Mouse (Mus musculus) spleen, adult 10 weeks (tissue): ENCODE data around the gene Ifrd2. TPM values are rescaled to one million over a fixed set of nuclear protein-coding genes. Genes with fewer than 3 reads are reported as not detected.

Experiments used
- polyA plus RNA-seq: library from polyadenylated mRNA; stranded (reverse); fragments of 350-450 nt; fragmentation: Illumina TruSeq; extraction: RNeasy Lipid Tissue Mini Kit (QIAGEN cat#74804); gene quantifications from one replicate; pipeline ENCODE4 v1.2.3, GENCODE M21; 2015; ENCODE audit warnings: low replicate concordance; ENCODE audit not compliant: insufficient read depth

The Ifrd2 gene
- 38.0 TPM for polyA plus RNA-seq

DNA sequence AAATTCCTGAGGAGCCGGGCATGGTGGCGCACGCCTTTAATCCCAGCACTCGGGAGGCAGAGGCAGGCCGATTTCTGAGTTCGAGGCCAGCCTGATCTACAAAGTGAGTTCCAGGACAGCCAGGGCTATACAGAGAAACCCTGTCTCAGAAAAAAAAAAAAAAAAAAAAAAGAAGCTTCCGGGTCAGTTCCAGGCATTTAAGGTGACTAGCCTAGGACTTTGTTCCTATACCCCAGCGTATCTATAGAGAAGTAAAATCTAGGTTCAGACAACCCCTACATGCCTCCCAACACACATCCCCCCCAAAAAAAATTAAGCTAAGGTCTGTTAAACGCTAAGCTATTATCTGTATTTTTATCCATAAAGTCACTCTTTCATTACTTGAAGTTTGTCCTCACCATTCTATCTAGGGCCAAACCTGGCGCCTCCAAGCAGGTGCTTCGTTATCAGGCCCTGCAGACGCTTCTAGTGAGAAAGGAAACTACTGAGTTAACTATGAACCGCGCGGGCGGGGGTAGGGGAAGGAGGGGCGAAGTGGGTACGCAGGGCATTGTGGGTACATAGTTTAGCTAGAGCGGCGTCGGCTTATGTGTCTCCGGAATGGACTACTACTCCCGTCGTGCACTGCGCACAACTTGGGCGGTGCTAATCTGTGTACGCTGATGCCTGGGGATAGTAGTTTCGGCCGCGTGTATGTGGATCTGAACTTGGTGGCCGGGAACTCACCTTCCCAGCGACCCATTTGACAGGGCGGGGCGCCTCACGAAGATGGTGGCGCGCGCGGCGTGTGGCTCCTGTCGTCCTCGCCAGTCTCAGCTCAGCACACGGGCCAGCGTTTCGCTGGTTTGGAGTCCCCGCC, at the start of gene Ifrd2:
TSS of gene Ifrd2 (plus strand) at position 669 of the 859 bp plus-strand sequence.

DNA sequence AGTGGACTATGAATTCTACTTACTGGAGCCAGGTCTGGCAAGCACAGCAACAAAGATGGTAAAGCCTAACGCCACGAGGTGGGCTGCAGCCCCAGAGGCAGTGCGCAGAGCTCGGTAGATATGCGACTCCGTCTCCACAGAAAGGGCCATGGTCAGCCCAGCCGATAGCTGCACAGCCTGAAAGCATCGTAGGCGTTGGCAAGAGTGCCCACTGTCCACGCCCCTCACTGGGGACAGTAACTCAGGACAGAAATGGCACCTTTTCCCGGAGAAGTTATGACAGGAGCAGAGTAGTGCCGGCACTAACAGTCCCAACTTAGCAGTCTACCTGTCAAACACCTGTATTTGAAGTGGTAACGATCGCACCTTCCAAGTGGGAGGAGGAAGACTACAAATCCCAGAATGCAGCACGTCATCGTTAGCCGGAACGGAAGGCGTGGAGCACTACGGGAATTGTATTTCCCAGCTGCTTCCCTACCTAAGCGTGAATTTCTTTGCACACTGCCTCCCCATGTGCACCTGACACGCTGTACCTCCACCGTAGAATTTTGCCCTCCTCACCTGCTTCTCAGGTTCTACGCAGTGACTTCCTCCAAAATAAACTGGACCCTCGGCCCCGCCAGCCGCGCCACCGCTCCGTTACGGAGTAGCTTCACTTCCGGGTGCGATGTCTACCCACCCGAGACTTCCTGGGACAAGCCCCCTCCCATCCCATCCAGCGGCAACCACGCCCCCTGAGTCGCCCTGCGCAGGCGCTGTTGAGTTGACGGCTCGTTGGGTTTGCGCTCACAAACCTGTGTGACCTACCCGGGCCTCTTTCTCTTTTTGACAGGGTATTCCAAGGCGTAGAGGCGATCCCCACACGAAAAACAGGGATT, 45.7 kb upstream of the Ifrd2 start, which contains the start of the genes Cyb561d2 and Nprl2:
TSS of gene Cyb561d2 (minus strand) at position 720 of the 878 bp plus-strand sequence.
TSS of gene Nprl2 (plus strand) at position 753 of the 878 bp plus-strand sequence.

DNA sequence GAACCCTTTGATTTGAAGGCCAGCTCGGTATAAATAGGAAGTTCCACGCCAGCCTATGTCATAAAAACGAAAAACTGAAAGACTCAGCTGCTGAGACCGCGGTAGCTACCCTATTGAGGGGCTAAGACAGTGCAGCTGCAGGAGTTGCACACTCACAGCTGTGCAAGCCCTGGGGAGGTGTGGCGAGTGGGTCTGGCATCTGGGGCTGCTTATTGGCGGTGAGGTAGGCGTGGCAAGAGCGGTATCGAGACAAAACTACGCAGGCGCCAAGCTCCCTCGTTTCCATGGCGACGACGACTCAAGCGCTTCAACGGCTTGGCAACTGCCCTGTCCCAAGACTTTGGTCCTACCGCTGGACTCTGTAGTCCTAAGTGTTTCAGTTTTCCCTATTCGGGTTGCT, 40.4 kb upstream of the Ifrd2 start, which contains the start of gene Zmynd10:
TSS of gene Zmynd10 (plus strand) at position 273 of the 400 bp plus-strand sequence.

DNA sequence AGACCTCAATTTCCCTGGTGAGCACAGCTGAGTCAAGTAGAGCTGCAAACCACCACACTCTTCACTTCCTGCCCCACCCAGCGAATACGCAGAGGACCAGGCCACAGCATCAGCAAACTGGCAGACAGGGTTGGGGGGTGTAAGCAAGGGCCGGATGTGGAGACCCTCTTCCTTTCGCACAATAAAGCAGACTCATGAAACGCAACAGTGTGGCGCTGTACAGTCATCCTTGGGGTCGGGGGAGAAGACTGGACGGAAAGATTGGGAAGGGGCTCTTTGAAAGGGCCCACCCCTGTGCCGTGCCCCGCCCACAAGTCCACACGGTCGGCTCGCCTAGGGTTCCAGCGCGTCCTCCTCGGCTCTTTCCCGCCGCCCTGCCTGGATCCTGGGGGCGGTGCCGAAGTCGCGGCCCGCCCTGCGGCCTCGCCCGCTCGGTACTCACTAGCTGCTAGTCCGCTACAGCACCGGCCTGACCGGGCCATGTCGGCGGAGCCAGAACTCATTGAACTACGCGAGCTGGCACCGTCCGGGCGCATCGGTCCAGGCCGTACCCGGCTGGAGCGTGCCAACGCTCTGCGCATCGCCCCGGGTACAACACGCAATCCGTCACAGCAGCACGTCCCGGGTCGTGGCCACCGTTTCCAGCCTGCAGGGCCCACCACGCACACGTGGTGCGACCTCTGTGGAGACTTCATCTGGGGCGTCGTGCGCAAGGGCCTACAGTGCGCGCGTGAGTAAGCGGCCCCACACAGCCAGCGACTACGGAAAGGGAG, 36.1 kb upstream of the Ifrd2 start, which contains the start of gene Rassf1:
TSS of gene Rassf1 (plus strand) at position 439 of the 773 bp plus-strand sequence.

DNA sequence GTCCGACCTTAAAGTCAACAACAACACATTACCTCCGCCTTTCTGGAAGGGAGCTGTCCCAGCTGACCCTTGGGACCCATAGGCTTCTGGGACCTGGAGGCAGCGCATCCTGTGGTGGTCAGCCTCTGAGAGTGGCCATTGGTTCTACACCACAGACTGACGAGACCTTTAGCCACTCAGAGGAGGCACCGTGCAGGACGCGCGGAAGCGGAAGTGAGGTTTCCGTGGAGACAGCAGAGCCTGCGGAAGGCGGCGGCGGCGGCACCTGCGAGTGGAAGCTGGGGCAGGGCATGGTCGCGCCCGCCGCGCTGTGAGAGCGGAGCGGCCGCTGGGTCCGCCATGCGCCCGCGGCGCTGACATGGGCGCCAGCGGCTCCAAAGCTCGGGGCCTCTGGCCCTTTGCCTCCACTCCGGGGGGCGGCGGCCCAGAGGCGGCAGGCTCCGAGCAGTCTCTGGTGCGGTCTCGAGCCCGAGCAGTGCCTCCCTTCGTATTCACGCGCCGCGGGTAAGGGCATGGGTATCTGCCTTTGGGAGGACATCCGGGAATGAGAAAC, 24.3 kb upstream of the Ifrd2 start, which contains the start of gene Tusc2:
TSS of gene Tusc2 (plus strand) at position 227 of the 553 bp plus-strand sequence.

DNA sequence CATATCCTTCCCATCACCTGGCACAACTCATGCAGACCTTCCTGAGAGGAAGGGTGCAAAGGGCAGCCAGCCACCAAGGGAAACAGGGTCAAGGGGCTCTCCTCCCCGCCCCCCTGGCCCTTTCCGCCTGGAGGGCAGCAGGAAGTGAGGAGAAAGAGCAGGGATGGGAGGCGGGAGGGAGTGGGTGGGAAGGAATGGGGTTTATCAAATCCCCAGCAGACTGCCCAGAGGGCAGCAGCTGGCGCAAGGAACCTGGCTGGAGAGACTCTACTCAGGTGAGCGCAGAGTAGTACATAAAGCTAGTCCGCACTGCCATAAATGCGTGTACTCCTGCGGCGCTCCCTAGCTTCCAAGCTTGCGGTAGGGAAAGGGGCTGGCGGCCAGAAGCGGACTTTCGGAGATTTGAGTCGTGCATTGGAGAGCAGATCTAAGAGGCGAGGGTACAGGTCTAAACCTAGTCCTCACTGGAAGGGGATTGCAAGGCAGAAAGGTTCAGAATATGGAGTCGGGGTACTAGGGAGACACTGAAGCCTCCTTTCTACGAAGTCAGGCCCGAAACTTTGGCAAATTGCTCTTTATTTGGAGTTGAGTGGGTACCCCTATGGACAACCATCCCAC, 19.6 kb upstream of the Ifrd2 start, which contains the start of gene Hyal2:
TSS of gene Hyal2 (plus strand) at position 244 of the 618 bp plus-strand sequence.

DNA sequence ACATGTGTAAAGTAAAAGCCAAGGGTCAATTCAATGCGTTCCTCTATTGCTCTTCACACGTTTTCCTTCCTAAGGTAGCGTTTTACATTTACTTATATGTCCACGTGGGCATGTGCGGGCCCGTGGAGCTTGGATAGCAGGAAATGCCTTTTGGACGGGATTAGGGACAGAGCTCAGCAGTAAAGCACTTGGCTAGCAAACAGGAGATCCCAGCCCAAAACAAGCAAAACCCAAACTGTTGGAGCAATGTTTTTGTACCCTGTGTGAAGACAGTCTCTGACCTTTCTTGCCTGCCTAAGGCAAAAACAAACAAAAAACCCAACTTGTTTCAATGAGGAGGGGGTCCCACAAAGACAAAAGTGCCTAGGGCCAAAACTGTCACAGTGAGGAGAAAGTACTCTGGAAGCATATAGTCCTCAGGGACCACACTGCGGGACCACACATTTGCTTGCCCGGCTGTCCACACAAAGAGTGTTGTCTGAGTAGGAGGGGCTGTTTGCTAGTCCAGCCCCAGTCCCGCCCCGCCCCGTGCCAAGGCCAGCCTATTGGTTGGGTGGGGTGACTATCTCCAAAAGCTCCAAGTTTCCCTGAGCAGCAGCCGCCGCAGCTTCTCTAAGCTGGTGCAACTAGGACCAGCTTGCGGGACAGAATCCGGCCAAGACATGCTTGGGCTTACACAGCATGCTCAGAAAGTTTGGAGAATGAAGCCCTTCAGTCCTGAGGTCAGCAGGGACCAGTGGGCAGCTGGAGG, 10.9 kb upstream of the Ifrd2 start, which contains the start of gene Hyal1:
TSS of gene Hyal1 (plus strand) at position 571 of the 751 bp plus-strand sequence.

DNA sequence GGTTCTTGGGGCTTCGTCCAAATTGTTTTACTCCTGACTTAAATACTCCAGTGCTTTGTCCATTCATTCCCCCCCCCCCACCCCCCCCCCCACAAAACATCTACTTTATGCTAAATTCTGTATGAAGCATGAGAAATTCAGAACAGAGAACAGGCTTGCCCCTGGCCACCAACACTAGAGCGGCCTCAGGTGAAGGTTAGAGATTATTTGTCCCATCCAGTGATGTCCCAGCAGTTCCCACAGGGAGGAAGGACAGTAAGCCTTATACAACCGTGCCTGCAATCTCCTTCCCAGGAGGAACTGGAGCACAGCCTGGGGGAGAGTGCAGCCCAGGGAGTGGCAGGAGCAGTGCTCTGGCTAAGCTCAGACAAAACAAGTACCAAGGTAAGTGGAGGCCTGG, 8.9 kb upstream of the Ifrd2 start, which contains the start of gene Naa80:
TSS of gene Naa80 (plus strand) at position 301 of the 400 bp plus-strand sequence.

DNA sequence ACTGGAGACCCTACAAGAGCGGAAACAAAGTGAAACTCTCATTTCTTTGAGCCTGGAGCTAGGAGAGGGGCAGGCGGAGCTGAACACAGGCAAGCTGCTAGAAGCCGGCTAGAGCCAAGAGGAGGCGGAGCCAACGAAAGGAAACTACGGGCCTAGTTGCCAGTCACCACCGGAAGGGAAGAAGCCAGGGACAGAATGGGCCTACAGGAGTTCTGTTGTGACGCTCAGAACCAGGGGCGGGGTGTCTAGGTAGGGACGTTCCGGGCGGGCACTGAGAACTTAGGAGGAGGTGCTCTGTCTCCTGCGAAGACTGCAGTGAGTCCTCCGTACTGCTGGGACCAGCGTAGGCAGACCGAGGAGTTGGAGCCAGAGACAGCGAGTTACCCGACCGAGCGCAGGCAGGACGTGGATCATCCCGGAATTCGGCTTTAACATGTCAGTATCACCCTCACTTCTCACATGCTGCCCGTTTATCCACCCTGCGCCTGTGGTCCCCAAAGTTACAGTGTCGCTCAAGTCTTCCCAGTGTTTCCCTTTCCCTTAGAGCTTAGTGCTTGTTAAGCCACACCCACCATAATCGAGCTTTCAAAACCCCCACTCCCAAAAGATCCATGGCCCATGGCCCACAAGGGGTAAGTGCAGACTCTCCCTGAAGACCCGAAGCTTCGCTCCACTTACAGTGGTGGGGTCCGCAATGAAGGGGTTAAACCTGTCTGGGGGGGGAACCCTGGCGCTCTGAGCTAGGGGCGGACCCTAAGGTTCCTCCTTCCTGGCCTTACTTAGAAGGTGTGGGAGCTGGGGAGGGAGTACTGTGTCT, 6.7 kb upstream of the Ifrd2 start, which contains the start of gene Hyal3:
TSS of gene Hyal3 (plus strand) at position 318 of the 817 bp plus-strand sequence.

DNA sequence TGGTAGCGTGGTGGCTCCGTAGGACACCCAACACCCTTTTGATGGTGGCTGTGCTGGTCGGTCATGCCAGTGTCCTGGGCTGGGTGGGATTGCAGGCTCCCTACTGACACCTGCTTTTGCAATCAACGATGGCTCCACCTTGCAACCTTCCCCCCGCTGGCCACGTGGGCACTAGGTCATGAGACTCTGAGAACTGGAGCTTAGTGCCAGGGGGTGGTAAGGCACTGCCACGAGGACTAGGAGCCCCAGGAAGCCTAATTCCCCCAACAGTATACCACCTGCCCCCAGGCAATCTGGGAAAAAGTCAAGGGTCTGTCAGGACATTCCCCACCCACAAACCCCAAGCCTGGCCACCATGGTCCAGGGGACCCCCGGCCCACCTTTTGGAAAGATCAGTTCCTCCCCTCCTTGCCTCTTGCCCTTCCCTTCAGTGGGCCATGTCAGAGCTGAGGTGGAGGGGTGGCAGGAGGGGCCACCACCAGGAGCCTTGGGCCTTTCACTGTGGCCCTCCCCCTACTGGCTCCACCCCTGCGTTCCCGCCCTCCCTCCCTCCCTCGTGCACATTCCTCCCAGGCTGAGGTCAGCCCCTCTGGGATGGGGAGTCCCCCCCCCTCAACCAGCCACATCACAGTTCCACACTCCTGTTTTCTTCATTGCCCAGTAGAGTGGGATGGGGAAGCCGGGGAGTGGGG, 21.4 kb downstream of the Ifrd2 start, which contains the start of gene Sema3b:
TSS of gene Sema3b (minus strand) at position 489 of the 692 bp plus-strand sequence.

DNA sequence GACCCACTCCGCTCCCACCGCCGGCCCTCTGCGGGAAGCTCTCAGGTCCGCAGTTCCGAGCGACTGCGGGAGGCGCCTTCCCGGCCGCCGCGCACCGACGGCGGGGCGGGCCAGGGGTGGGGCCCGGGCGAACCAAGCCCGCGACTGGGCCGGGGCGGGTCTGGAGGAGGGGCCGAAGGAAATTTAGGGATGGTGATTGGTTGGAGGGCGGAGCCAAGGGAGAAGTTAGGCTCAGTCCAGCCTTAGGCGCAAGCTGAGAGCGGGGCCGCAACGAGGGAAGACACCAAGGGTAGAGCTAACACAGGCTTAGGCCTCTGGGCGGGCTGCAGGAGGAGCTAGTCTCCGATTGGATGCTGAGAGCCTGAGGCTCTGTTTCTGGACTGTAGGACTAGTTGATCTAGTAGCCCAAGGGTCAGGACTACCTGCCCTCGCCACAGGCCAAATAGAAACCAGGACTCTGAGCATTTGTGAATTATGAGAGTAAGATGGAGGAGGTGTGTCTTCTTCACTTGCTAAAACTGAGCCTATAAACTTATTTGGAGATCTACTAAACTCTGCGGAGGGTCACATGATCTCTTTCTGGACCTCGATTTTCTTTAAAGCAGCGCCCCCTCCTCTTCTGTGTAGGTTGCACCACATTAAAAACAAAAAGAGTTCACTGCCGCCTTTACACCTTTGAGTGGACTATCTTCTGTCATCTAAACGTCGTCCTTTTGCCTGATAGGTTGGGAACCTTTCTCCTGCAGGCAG, 48.0 kb downstream of the Ifrd2 start, which contains the start of gene Gnai2:
TSS of gene Gnai2 (minus strand) at position 89 of the 750 bp plus-strand sequence.

Other genes starting within 250 kb of the Ifrd2 start
- gene Hemk1, start 249.3 kb upstream of the Ifrd2 start, polyA plus RNA-seq = 12.2 TPM
- 0.30 TPM for gene 6430571L13Rik, start 247.0 kb upstream of the Ifrd2 start, polyA plus RNA-seq
- 0.33 TPM for gene Cacna2d2, start 188.0 kb upstream of the Ifrd2 start, polyA plus RNA-seq
- gene Tmem115, start 53.7 kb upstream of the Ifrd2 start, polyA plus RNA-seq = 5.3 TPM
- gene Cyb561d2, start 45.4 kb upstream of the Ifrd2 start, polyA plus RNA-seq = 11.6 TPM
- 20.9 TPM for gene Nprl2, start 45.4 kb upstream of the Ifrd2 start, polyA plus RNA-seq
- 0.14 TPM for gene Zmynd10, start 40.3 kb upstream of the Ifrd2 start, polyA plus RNA-seq
- gene Rassf1, start 36.1 kb upstream of the Ifrd2 start, polyA plus RNA-seq = 39.0 TPM
- 30.9 TPM for gene Tusc2, start 24.4 kb upstream of the Ifrd2 start, polyA plus RNA-seq
- 3.6 TPM for gene Hyal2, start 19.7 kb upstream of the Ifrd2 start, polyA plus RNA-seq
- 4.6 TPM for gene Hyal1, start 10.7 kb upstream of the Ifrd2 start, polyA plus RNA-seq
- gene Naa80, start 8.8 kb upstream of the Ifrd2 start, polyA plus RNA-seq = 2.7 TPM
- 0.12 TPM for gene Hyal3, start 6.8 kb upstream of the Ifrd2 start, polyA plus RNA-seq
- 1.8 TPM for gene Sema3b, start 21.6 kb downstream of the Ifrd2 start, polyA plus RNA-seq
- gene Gnai2, start 47.7 kb downstream of the Ifrd2 start, polyA plus RNA-seq = 273 TPM
- gene Slc38a3, start 81.9 kb downstream of the Ifrd2 start, polyA plus RNA-seq = not detected
- not detected for gene Gnat1, start 92.1 kb downstream of the Ifrd2 start, polyA plus RNA-seq
- gene Sema3f, start 122.8 kb downstream of the Ifrd2 start, polyA plus RNA-seq = 17.7 TPM
- gene Rbm5, start 183.4 kb downstream of the Ifrd2 start, polyA plus RNA-seq = 334 TPM